Mouse (Mus musculus): ENCODE results near the gene Ifi208.
"Not testable (repeated sequence)": the region's sequence is repeated elsewhere in the genome, so short reads cannot be mapped to it uniquely, and the experiment has no call there.

GRCm38 (mm10) chr1:173678605-173679004 is 5.1 kb downstream of the Ifi208 start:
- not testable (repeated sequence) for TF ChIP-seq CTCF (IDR thresholded peaks at IDR 0.05; ENCODE audit: borderline replicate concordance, insufficient read depth, low read length); POLR2A (IDR thresholded peaks at IDR 0.05; ENCODE audit: low read depth, low read length)

Measured in embryonic fibroblast, embryonic 13.5 days (primary cell).